Mouse (Mus musculus) ovary, postnatal 10 days (tissue): ENCODE data around the gene Xlr3b.
"Not testable (repeated sequence)": the region's sequence is repeated elsewhere in the genome, so short reads cannot be mapped to it uniquely, and the experiment has no call there.

Experiments
- DNase-seq: peaks from one replicate; pipeline ENCODE4 v3.0.0; 2022; ENCODE audit warnings: low spot score

The Xlr3b gene

GRCm38 (mm10) chrX:73191934-73192333, at the start of gene Xlr3b:
Gene Xlr3b (plus strand): TSS chrX:73192207.
- not testable (repeated sequence) for DNase-seq

- not testable (repeated sequence) for DNase-seq
Observed at GRCm38 (mm10) chrX:73143218-73143618, 48.8 kb upstream of the Xlr3b start.

- not testable (repeated sequence) for DNase-seq
Observed at GRCm38 (mm10) chrX:73148496-73148895, 43.5 kb upstream of the Xlr3b start, which contains the start of gene Xlr5b. Gene Xlr5b (plus strand): TSS chrX:73148796.

- DNase-seq: not testable (repeated sequence)
Observed at GRCm38 (mm10) chrX:73149350-73149749, 42.7 kb upstream of the Xlr3b start, which contains the start of gene DXBay18. Gene DXBay18 (minus strand): TSS chrX:73149450.

- DNase-seq: not testable (repeated sequence)
Observed at GRCm38 (mm10) chrX:73176889-73177288, 15.1 kb upstream of the Xlr3b start, which contains the start of gene Spin2d. Gene Spin2d (minus strand): TSS chrX:73176989.

GRCm38 (mm10) chrX:73213819-73214564, 22.0 kb downstream of the Xlr3b start, which contains the start of gene Xlr4b:
Gene Xlr4b (plus strand): TSS chrX:73214333.
- not testable (repeated sequence) for DNase-seq

GRCm38 (mm10) chrX:73225365-73225764, 33.4 kb downstream of the Xlr3b start:
- no peak for DNase-seq

- peak; percentile 52 for DNase-seq
Observed at GRCm38 (mm10) chrX:73227914-73228605, 36.1 kb downstream of the Xlr3b start, which contains the start of gene F8a. Gene F8a (plus strand): TSS chrX:73228291.

GRCm38 (mm10) chrX:73228606-73229214, 36.7 kb downstream of the Xlr3b start:
- peak; percentile 24 for DNase-seq

GRCm38 (mm10) chrX:73229288-73229687, 37.3 kb downstream of the Xlr3b start:
- DNase-seq: no peak

GRCm38 (mm10) chrX:73242821-73243325, 50.9 kb downstream of the Xlr3b start, which contains the start of gene Xlr4c:
Gene Xlr4c (minus strand): TSS chrX:73243130.
- not testable (repeated sequence) for DNase-seq
